Mouse (Mus musculus) erythroblast, embryonic 14.5 days (primary cell): ENCODE data around the gene Nrp1.

Source experiments
- GATA1 ChIP-seq: IDR thresholded peaks from 2 replicates; pipeline ENCODE4 v1.6.1; 2012; ENCODE audit warnings: low read length, inconsistent platforms, mixed read lengths
- TAL1 ChIP-seq: IDR thresholded peaks from 3 replicates; pipeline ENCODE4 v1.6.1; 2012; ENCODE audit warnings: low read length, inconsistent platforms, mixed read lengths

GRCm38 (mm10) chr8:128493801-128494200 is 135.4 kb downstream of the Nrp1 start:
- TF ChIP-seq GATA1 (no peak), TAL1 (no peak)
